Mouse (Mus musculus) bone marrow macrophage, adult 2 months (primary cell): ENCODE measurements around the gene Sort1. TPM values are rescaled to one million over a fixed set of nuclear protein-coding genes. Genes with fewer than 3 reads are reported as not detected.

Experiments
- H3K27ac ChIP-seq: 2 replicates; pipeline ENCODE4 v1.5.1; 2012; ENCODE audit warnings: low read depth, low read length; ENCODE audit not compliant: insufficient read depth
- H3K4me1 ChIP-seq: 2 replicates; pipeline ENCODE4 v1.6.1; 2012; ENCODE audit warnings: low read length; ENCODE audit not compliant: control insufficient read depth, insufficient read depth
- H3K4me3 ChIP-seq: 2 replicates; pipeline ENCODE4 v1.5.1; 2012; ENCODE audit warnings: mild to moderate bottlenecking, low read length, moderate library complexity; ENCODE audit not compliant: insufficient read depth
- CTCF ChIP-seq: IDR thresholded peaks from 2 replicates; pipeline ENCODE4 v1.5.1; 2012; ENCODE audit warnings: low read depth, mild to moderate bottlenecking, low read length, moderate library complexity
- POLR2A ChIP-seq: IDR thresholded peaks from 2 replicates; pipeline ENCODE4 v1.6.1; 2012; ENCODE audit warnings: mild to moderate bottlenecking, low read depth, low read length, borderline replicate concordance
- polyA plus RNA-seq: library from polyadenylated mRNA; stranded (reverse); fragments of >200 nt; gene quantifications from 2 replicates; pipeline ENCODE4 v1.2.4, GENCODE M21; 2012; ENCODE audit not compliant: missing spikeins, insufficient read depth, insufficient read length

The Sort1 gene
- polyA plus RNA-seq, 1 experiment: 33.3 TPM

GRCm38 (mm10) chr3:108282401-108283240 lies 1.3 kb upstream of the Sort1 start:
- Histone ChIP-seq H3K4me1 (peaks cover 34% of the 10 kb centered on the region), H3K4me3 (peak overlapping the region; percentile 4; the same call in 1 of the 2 replicates), H3K27ac (peak overlapping the region; percentile 46)
- TF ChIP-seq POLR2A (no peak), CTCF (no peak)

DNA sequence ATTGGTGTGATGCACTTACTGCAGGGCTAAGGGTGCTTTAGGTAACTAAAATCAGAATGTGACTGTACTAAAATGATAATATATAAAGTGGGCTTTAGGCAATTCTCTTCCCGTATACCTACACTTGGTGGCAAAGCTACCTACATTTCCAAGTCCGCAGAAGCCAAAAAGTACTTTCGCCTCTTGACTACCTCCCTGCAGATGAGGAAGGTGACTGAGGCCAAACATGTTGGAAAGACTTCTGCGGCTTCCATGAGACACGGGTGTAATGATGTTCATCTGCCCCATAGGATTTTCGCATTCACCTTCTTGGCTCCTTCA lies 681 bp upstream of the Sort1 start:
- Histone ChIP-seq H3K27ac (no peak overlapping the region), H3K4me3 (peak overlapping the region; percentile 76), H3K4me1 (peaks cover 39% of the 10 kb centered on the region)
- TF ChIP-seq POLR2A: no peak
- no peak for TF ChIP-seq CTCF

DNA sequence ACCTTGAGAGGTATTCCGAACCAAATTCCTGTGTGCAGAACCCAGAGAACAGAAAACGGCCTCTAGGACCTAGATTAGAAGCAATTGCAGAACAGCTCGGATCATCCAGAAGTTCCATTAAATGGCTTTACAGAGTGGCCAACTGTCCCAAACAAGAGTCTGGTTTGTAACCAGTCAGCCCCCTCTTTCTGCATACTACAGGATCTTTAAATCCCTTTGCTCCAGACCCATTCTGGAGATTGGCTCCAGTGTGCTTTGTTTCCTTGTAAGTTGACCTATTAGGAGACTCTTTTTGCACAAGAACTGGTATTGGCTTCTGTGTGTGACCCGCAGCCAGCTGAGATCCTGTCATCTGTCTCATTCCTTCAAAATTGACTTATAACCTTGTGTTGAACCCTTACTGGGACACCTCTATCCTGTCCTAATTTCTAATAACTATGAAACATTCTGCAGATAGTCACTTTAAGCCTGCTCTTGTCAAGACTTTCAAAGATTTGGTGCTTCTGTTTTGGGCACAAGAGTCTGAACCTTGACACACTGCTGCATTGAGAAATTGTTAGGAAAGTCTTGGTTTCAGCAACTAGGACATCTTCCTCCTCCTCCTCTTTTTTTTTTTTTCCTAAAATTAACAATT lies 1.3 kb downstream of the Sort1 start:
- Histone ChIP-seq H3K4me1 (peaks cover 56% of the 10 kb centered on the region), H3K27ac (no peak overlapping the region), H3K4me3 (no peak overlapping the region)
- TF ChIP-seq POLR2A (no peak), CTCF (no peak)

DNA sequence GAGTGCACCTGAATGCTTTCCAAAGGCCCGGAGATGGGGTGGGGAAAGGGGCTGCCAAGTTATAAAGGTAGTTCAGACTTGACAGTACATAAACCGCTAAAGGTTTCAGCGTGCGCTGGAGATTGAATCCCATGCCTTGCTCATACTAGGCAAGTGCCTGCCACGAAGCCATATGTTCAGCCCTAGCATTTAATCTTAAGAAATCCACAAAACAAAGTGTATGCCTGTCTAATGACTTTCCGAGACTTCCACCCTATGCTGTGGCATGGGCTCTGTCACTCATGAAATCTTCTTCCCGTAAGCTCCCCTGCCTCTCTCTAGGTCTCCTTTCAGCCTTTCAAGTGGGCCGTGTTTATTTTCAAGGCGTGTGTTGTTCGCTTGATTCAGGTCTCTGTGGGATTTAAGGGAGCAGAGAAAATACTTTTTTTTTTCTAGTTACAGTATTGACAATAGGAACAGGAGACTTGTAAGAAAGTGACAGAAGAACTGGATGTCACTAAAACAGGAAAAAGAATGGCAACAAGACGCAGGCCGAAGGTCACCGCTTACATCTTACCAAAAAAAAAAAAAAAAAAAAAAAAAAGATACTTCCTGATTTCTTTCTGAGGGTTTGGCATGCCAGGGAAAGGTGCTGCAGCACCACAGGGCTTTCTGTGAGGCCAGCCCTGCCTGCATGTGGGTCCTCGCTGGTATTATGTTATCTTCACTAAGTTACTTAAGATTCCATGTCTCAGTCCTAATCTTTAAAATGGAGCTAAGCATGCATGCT lies 3.0 kb downstream of the Sort1 start:
- Histone ChIP-seq H3K4me1 (peaks cover 64% of the 10 kb centered on the region), H3K27ac (no peak overlapping the region; the same call in 1 of the 2 replicates), H3K4me3 (no peak overlapping the region)

GRCm38 (mm10) chr3:108287811-108288805 lies 4.2 kb downstream of the Sort1 start:
- H3K4me3 ChIP-seq: no peak overlapping the region
- no peak overlapping the region; the same call in 1 of the 2 replicates for H3K27ac ChIP-seq
- peaks cover 61% of the 10 kb centered on the region for H3K4me1 ChIP-seq
- TF ChIP-seq POLR2A (no peak), CTCF (no peak)

More for the DNA sequence above, 3.0 kb downstream of the Sort1 start:
- TF ChIP-seq POLR2A (no peak), CTCF (no peak)

DNA sequence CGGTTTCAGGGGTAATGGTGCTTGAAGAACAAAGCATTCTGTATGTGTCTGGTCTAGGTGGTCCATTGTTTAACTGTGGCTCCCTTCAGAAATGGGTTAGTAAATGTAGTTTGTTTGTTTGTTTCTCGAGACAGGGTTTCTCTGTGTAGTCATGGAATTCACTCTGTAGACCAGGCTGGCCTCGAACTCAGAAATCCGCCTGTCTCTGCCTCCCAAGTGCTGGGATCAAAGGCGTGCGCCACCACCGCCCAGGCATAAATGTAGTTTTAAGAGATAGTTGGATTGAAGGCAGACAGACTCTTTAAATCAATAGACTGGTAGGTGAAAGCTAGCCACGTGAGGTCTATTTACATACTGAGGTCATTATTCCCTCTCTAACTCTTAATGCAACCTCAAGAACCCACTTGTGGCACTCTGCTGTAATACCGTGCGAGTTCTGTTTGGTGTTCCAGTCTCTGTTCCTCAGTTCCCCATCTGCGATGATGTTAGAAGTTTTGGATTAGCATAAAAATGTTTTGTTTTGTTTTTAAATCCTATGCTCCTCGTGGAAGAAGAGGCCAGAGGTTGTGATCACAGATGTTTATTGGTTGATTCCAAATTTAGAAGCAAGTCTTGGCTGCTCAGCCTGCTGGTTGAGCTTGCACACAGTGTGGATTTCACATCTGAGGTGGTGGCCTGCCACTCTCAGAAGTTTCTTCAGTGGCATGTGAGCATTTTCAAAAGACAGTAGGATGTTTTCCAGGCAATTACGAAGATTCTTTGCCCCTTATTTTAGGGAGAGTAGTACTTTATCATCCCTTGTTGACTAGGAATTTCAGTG lies 5.6 kb downstream of the Sort1 start:
- H3K4me3 ChIP-seq: no peak overlapping the region
- peak overlapping the region; percentile 8; the same call in 1 of the 2 replicates for H3K27ac ChIP-seq
- TF ChIP-seq POLR2A (no peak), CTCF (no peak)
- peaks cover 63% of the 10 kb centered on the region for H3K4me1 ChIP-seq

DNA sequence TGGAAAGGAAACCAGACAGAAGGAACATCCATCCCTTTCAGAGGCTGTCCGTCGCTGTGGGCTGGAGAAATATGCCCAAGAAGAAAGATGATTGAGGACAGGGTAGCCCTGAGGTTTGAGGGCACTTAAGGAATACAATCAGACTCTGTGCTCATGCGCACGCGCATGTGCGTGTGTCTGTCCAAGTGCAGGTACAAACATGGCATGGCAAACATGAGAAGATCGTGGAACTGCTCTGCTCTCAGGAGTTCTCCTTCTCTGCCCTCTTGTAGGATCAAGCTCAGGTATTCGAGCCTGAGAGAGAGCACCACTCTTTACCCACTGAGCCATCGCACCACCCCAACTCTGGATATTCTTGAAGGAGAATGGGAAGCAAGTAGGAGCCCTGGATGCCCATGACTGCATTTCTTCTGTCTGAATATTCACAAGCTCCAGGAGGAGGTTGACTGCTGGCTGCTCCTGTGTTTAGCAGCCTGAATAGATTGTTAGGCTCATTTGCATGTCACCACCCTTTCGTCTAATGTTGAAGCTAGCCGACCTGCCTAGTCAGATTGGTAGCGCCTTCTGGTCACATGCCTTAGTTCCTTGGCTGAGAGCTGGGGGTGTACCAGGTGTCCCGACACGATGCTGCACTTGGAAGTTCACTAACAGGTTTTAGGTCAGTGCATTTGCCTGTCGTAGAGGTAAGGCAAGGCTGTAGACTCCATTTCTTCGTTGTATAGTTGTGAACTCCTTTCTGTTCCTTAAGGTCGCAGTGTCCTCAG lies 7.3 kb downstream of the Sort1 start:
- TF ChIP-seq CTCF (no peak), POLR2A (no peak)
- H3K4me1 ChIP-seq: peaks cover 62% of the 10 kb centered on the region
- H3K27ac ChIP-seq: no peak overlapping the region

GRCm38 (mm10) chr3:108294398-108294797 lies 10.5 kb downstream of the Sort1 start:
- Histone ChIP-seq H3K4me1 (peaks cover 56% of the 10 kb centered on the region), H3K4me3 (no peak overlapping the region), H3K27ac (no peak overlapping the region)
- TF ChIP-seq CTCF (no peak), POLR2A (no peak)

More for the DNA sequence above, 7.3 kb downstream of the Sort1 start:
- no peak overlapping the region for H3K4me3 ChIP-seq
